Mouse (Mus musculus) CH12.LX (cell line): Measurements from ENCODE around the gene Mink1. TPM values are rescaled to one million over a fixed set of nuclear protein-coding genes. Genes with fewer than 3 reads are reported as not detected.

Experiments
- DNase-seq: peaks from one replicate; pipeline ENCODE4 v3.0.0-alpha.2; 2013; ENCODE audit errors: extremely low read depth
- H3K27ac ChIP-seq: 2 replicates; pipeline ENCODE4 v1.5.1; 2012; ENCODE audit warnings: low read depth, mild to moderate bottlenecking, control low read depth, moderate library complexity; ENCODE audit not compliant: insufficient read depth
- H3K27me3 ChIP-seq: replicated peaks from 2 replicates; pipeline ENCODE3; 2012; ENCODE audit warnings: inconsistent platforms
- H3K36me3 ChIP-seq, 2 experiments: replicated peaks in 1 of 2; 2 replicates each; pipeline versions ENCODE3 to v1.6.1; 2012; ENCODE audit warnings: inconsistent platforms in 1 of 2, low read length in 1 of 2, mild to moderate bottlenecking in 1 of 2, mixed read lengths in 1 of 2, moderate library complexity in 1 of 2; ENCODE audit not compliant: control insufficient read depth in 1 of 2, insufficient read depth in 1 of 2
- H3K4me1 ChIP-seq, 2 experiments: 2 replicates each; pipeline ENCODE4 v1.6.1; 2012; ENCODE audit warnings: inconsistent platforms in 1 of 2, moderate library complexity in 1 of 2; ENCODE audit not compliant: insufficient read depth in 2 of 2, control insufficient read depth in 1 of 2
- H3K4me2 ChIP-seq: 2 replicates; pipeline ENCODE4 v1.6.1; 2012; ENCODE audit warnings: low read depth, mild to moderate bottlenecking, control low read depth; ENCODE audit not compliant: poor library complexity, insufficient read depth, severe bottlenecking
- H3K4me3 ChIP-seq, 3 experiments: fragments of 150-350 bp in 1 of 3; sonication (generic) in 1 of 3; replicated peaks in 1 of 3; 2 replicates each; pipeline versions ENCODE3 to v1.5.1; 2011 to 2012; ENCODE audit warnings: low read depth in 2 of 3, low read length in 2 of 3, mild to moderate bottlenecking in 2 of 3, moderate library complexity in 2 of 3, control low read depth in 1 of 3, improper control_type of control experiment in 1 of 3, inconsistent platforms in 1 of 3, mixed read lengths in 1 of 3; ENCODE audit not compliant: poor library complexity in 1 of 3
- H3K79me2 ChIP-seq: replicated peaks from 2 replicates; pipeline ENCODE4 v1.6.1; 2012; ENCODE audit warnings: mild to moderate bottlenecking, moderate library complexity; ENCODE audit not compliant: control insufficient read depth, poor library complexity, insufficient read depth, severe bottlenecking; ENCODE audit errors: extremely low read depth
- H3K9ac ChIP-seq: 2 replicates; pipeline ENCODE4 v1.6.1; 2012; ENCODE audit warnings: low read depth, mild to moderate bottlenecking, control low read depth, moderate library complexity; ENCODE audit not compliant: insufficient read depth
- H3K9me3 ChIP-seq: replicated peaks from 2 replicates; pipeline ENCODE3; 2012; ENCODE audit warnings: low read length, inconsistent platforms, mixed read lengths
- CTCF ChIP-seq, 2 experiments: IDR thresholded peaks in 1 of 2; conservative IDR thresholded peaks in 1 of 2; 2 replicates each; pipeline ENCODE4 v1.5.1; 2011 to 2012; ENCODE audit warnings: low read depth in 2 of 2, low read length in 2 of 2, improper control_type of control experiment in 1 of 2, inconsistent platforms in 1 of 2, mild to moderate bottlenecking in 1 of 2, moderate library complexity in 1 of 2
- E2F4 ChIP-seq: IDR thresholded peaks from 2 replicates; pipeline ENCODE4 v1.6.1; 2011; ENCODE audit warnings: low read depth, low read length, improper control_type of control experiment; ENCODE audit not compliant: insufficient replicate concordance
- ETS1 ChIP-seq: conservative IDR thresholded peaks from 2 replicates; pipeline ENCODE4 v1.6.1; 2012; ENCODE audit warnings: low read depth, mild to moderate bottlenecking, inconsistent platforms, low read length, improper control_type of control experiment, moderate library complexity
- GABPA ChIP-seq: IDR thresholded peaks from 2 replicates; pipeline ENCODE4 v1.6.1; 2012; ENCODE audit warnings: low read depth, low read length, improper control_type of control experiment, inconsistent platforms; ENCODE audit not compliant: insufficient replicate concordance
- HCFC1 ChIP-seq: IDR thresholded peaks from 2 replicates; pipeline ENCODE4 v1.6.1; 2012; ENCODE audit warnings: low read depth, mild to moderate bottlenecking, inconsistent platforms, low read length, improper control_type of control experiment
- JUN ChIP-seq: IDR thresholded peaks from 2 replicates; pipeline ENCODE4 v1.6.1; 2011; ENCODE audit warnings: low read depth, mild to moderate bottlenecking, low read length, improper control_type of control experiment, moderate library complexity; ENCODE audit not compliant: insufficient read depth
- JUND ChIP-seq: conservative IDR thresholded peaks from 2 replicates; pipeline ENCODE4 v1.6.1; 2011; ENCODE audit warnings: low read depth, low read length, improper control_type of control experiment
- KAT2A ChIP-seq: IDR thresholded peaks from 2 replicates; pipeline ENCODE4 v1.6.1; 2012; ENCODE audit warnings: low read length, improper control_type of control experiment, inconsistent platforms; ENCODE audit not compliant: insufficient replicate concordance
- MAFK ChIP-seq: IDR thresholded peaks from 2 replicates; pipeline ENCODE4 v1.6.1; 2011; ENCODE audit warnings: low read length, improper control_type of control experiment; ENCODE audit not compliant: insufficient replicate concordance
- MAX ChIP-seq: IDR thresholded peaks from 2 replicates; pipeline ENCODE4 v1.6.1; 2011; ENCODE audit warnings: low read length, improper control_type of control experiment
- MAZ ChIP-seq: IDR thresholded peaks from 2 replicates; pipeline ENCODE4 v1.6.1; 2012; ENCODE audit warnings: low read depth, mild to moderate bottlenecking, inconsistent platforms, low read length, improper control_type of control experiment, moderate library complexity
- MEF2A ChIP-seq: IDR thresholded peaks from 2 replicates; pipeline ENCODE4 v1.6.1; 2014; ENCODE audit warnings: low read depth, mild to moderate bottlenecking, inconsistent platforms, low read length, improper control_type of control experiment, borderline replicate concordance
- MXI1 ChIP-seq: IDR thresholded peaks from 2 replicates; pipeline ENCODE4 v1.6.1; 2011; ENCODE audit warnings: mild to moderate bottlenecking, low read depth, low read length, improper control_type of control experiment
- NELFE ChIP-seq: IDR thresholded peaks from 2 replicates; pipeline ENCODE4 v1.6.1; 2011; ENCODE audit warnings: low read depth, low read length, improper control_type of control experiment
- PAX5 ChIP-seq: IDR thresholded peaks from 2 replicates; pipeline ENCODE4 v1.6.1; 2012; ENCODE audit warnings: low read length, inconsistent platforms, mixed read lengths
- POLR2A ChIP-seq: IDR thresholded peaks from 2 replicates; pipeline ENCODE4 v1.6.1; 2011; ENCODE audit warnings: low read depth, mild to moderate bottlenecking, improper control_type of control experiment, low read length
- RAD21 ChIP-seq: IDR thresholded peaks from 2 replicates; pipeline ENCODE4 v1.6.1; 2011; ENCODE audit warnings: low read depth, mild to moderate bottlenecking, low read length, improper control_type of control experiment, moderate library complexity
- RCOR1 ChIP-seq: conservative IDR thresholded peaks from 2 replicates; pipeline ENCODE4 v1.6.1; 2012; ENCODE audit warnings: low read depth, mild to moderate bottlenecking, inconsistent platforms, low read length, improper control_type of control experiment
- SMC3 ChIP-seq: IDR thresholded peaks from 2 replicates; pipeline ENCODE4 v1.6.1; 2011; ENCODE audit warnings: low read depth, low read length, improper control_type of control experiment
- UBTF ChIP-seq: IDR thresholded peaks from 2 replicates; pipeline ENCODE4 v1.6.1; 2012; ENCODE audit warnings: low read depth, mild to moderate bottlenecking, inconsistent platforms, low read length, improper control_type of control experiment, moderate library complexity
- USF1 ChIP-seq: IDR thresholded peaks from 2 replicates; pipeline ENCODE4 v1.6.1; 2014; ENCODE audit warnings: low read depth, mild to moderate bottlenecking, inconsistent platforms, low read length, improper control_type of control experiment
- USF2 ChIP-seq: conservative IDR thresholded peaks from 2 replicates; pipeline ENCODE4 v1.6.1; 2011; ENCODE audit warnings: low read depth, low read length, improper control_type of control experiment
- ZKSCAN1 ChIP-seq: IDR thresholded peaks from 2 replicates; pipeline ENCODE4 v1.6.1; 2012; ENCODE audit warnings: low read depth, inconsistent platforms, low read length, improper control_type of control experiment, borderline replicate concordance
- dilution Hi-C: fragments of 300-500 bp; cut with MboI; formaldehyde crosslinking; loops from 2 replicates; pipeline ENCODE4 v1.14.3; 2020; ENCODE audit warnings: low sequenced_read_pairs; ENCODE audit not compliant: extremely low pct_unique_long_range_greater_than_20kb, extremely low pct_ligation_motif_present
- in situ Hi-C: fragments of 300-500 bp; cut with MboI; formaldehyde crosslinking; loops from 3 replicates; pipeline ENCODE4 v1.14.3; 2019; ENCODE audit warnings: low sequenced_read_pairs, low pct_ligation_motif_present, low pct_unique_long_range_greater_than_20kb, mixed read lengths
- polyA plus RNA-seq: library from polyadenylated mRNA; unstranded; fragments of >175 nt; gene quantifications from 2 replicates; pipeline ENCODE4 v1.2.1, GENCODE M21; 2012; ENCODE audit warnings: low read depth; ENCODE audit not compliant: insufficient read length
- total RNA-seq, 2 experiments: library from RNA; depleted of rRNA; stranded (reverse); fragments of 300-350 nt in 1 of 2; fragments of >200 nt in 1 of 2; gene quantifications; 2 replicates each; pipeline ENCODE4 v1.2.3; 2012 to 2014

The Mink1 gene
- total and polyA plus RNA-seq, 3 experiments = 15.0 to 79.8 (median 31.2) TPM

GRCm38 (mm10) chr11:70657573-70657972 lies 94.9 kb downstream of the Mink1 start:
- in situ Hi-C loops (no loop called here), dilution Hi-C loops (no loop called here)
- H3K9me3 ChIP-seq = no peaks in the 10 kb centered on the region
- DNase-seq = peak; percentile 19
- TF ChIP-seq CTCF (conservative IDR thresholded peaks at IDR 0.05 in 1 of 2, IDR thresholded peaks at IDR 0.05 in 1 of 2; ENCODE audit: low read depth in 2 of 2, low read length in 2 of 2) = no peak
- TF ChIP-seq MAFK = no peak
- TF ChIP-seq PAX5 = no peak
- TF ChIP-seq JUN = no peak
- TF ChIP-seq ETS1 = no peak
- TF ChIP-seq UBTF = no peak
- TF ChIP-seq GABPA = no peak
- no peak for TF ChIP-seq RAD21
- no peak for TF ChIP-seq RCOR1
- H3K4me2 ChIP-seq = no peak overlapping the region
- H3K27me3 ChIP-seq = no peaks in the 10 kb centered on the region
- no peak overlapping the region for H3K27ac ChIP-seq
- H3K79me2 ChIP-seq = peaks cover 18% of the 10 kb centered on the region
- peaks cover 7 to 26% of the 10 kb centered on the region in 2 experiments for H3K4me1 ChIP-seq
- peaks cover 14 to 46% of the 10 kb centered on the region in 2 experiments for H3K36me3 ChIP-seq
- H3K4me3 ChIP-seq = no peak overlapping the region
- H3K9ac ChIP-seq = no peak overlapping the region

- no peak overlapping the region for H3K27ac ChIP-seq
- no peak overlapping the region for H3K4me2 ChIP-seq
- H3K27me3 ChIP-seq = no peaks in the 10 kb centered on the region
- peaks cover 14 to 46% of the 10 kb centered on the region in 2 experiments for H3K36me3 ChIP-seq
- no peak overlapping the region for H3K4me3 ChIP-seq
- TF ChIP-seq E2F4 (no peak), MAX (no peak), POLR2A (no peak), NELFE (no peak)
- dilution Hi-C loops = no loop called here
- H3K9ac ChIP-seq = no peak overlapping the region
- in situ Hi-C loops = no loop called here
- H3K9me3 ChIP-seq = no peaks in the 10 kb centered on the region
- DNase-seq = no peak
- peaks cover 14% of the 10 kb centered on the region for H3K79me2 ChIP-seq
- peaks cover 7 to 26% of the 10 kb centered on the region in 2 experiments for H3K4me1 ChIP-seq
Observed at GRCm38 (mm10) chr11:70657991-70658390, 95.3 kb downstream of the Mink1 start.

- no peak for DNase-seq
- Histone ChIP-seq H3K27ac (no peak overlapping the region), H3K4me1 (peaks cover 7 to 26% of the 10 kb centered on the region in 2 experiments), H3K4me2 (no peak overlapping the region), H3K27me3 (no peaks in the 10 kb centered on the region), H3K9ac (no peak overlapping the region), H3K4me3 (no peak overlapping the region), H3K9me3 (no peaks in the 10 kb centered on the region), H3K36me3 (peaks cover 19 to 49% of the 10 kb centered on the region in 2 experiments), H3K79me2 (peaks cover 9% of the 10 kb centered on the region)
- dilution Hi-C loops (no loop called here), in situ Hi-C loops (no loop called here)
- TF ChIP-seq USF2 = no peak
- TF ChIP-seq KAT2A = no peak
- TF ChIP-seq JUND = no peak
- TF ChIP-seq UBTF = no peak
- no peak for TF ChIP-seq USF1
- TF ChIP-seq GABPA = no peak
- TF ChIP-seq MAZ = no peak
- TF ChIP-seq PAX5 = no peak
- no peak for TF ChIP-seq MAFK
- no peak for TF ChIP-seq JUN
- no peak for TF ChIP-seq SMC3
- TF ChIP-seq ZKSCAN1 = no peak
- TF ChIP-seq MXI1 = no peak
- no peak for TF ChIP-seq HCFC1
- no peak for TF ChIP-seq MEF2A
- no peak for TF ChIP-seq RCOR1
- no peak for TF ChIP-seq ETS1
Observed at GRCm38 (mm10) chr11:70658521-70658920, 95.8 kb downstream of the Mink1 start.
